Mouse (Mus musculus): ENCODE results near the gene Cntn4.

- TF ChIP-seq CTCF (IDR thresholded peaks at IDR 0.05; ENCODE audit: low read depth): no peak
- no peak for TF ChIP-seq EP300 (optimal IDR thresholded peaks at IDR 0.05)
Observed at GRCm38 (mm10) chr6:105683251-105683650, 5.8 kb downstream of the Cntn4 start.
